Mouse (Mus musculus): ENCODE data around the gene Gm2026. TPM values are rescaled to one million over a fixed set of nuclear protein-coding genes. Genes with fewer than 3 reads are reported as not detected.
"Not testable (repeated sequence)": the region's sequence is repeated elsewhere in the genome, so short reads cannot be mapped to it uniquely, and the experiment has no call there.

Gene Gm2026
- polyA plus RNA-seq (2016; fragmentation: Nextera tagmentation; extraction: Ambion mirVana) = 29.8 and 34.9 TPM in 2 replicates

DNA sequence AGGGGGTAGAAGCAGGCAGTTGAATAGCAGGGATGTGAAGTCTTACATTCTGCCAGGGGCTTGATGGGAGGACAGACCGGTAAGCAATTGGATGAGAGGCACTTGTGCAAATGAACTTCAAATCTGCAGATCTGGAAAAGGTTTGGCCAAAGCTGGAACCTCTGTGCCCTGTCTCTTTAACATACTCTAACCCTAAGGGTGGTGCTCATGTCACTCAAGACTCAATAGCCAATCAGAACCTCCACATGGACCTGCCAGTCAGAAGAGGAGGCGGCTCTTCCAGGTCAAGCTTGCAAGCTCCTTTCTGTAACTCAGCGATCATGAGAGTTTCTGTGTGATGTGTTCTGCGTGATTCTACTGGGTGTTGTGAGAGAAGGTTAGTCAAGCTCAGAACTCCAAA is at the start of gene Gm2026:
Gene Gm2026 (plus strand): TSS at position 301 of the 400 bp plus-strand sequence.
- H3K9me3 ChIP-seq (replicated peaks); H3K4me3 ChIP-seq; H3K27me3 ChIP-seq (ENCODE audit: low read depth, poor library complexity, severe bottlenecking); H3K36me3 ChIP-seq; H3K27ac ChIP-seq (replicated peaks); DNase-seq (ENCODE audit: low spot score); H3K4me1 ChIP-seq: not testable (repeated sequence)
- no CpG with 5 or more reads among the region's 4 CpGs for WGBS

- H3K9me3 ChIP-seq (replicated peaks); H3K27ac ChIP-seq (replicated peaks); H3K4me3 ChIP-seq; H3K36me3 ChIP-seq; H3K4me1 ChIP-seq; H3K27me3 ChIP-seq (ENCODE audit: low read depth, poor library complexity, severe bottlenecking); DNase-seq (ENCODE audit: low spot score): not testable (repeated sequence)
- WGBS = no CpG with 5 or more reads among the region's 6 CpGs
Measured at GRCm38 (mm10) chr2:175931000-175931399, 34.1 kb upstream of the Gm2026 start, which contains the start of gene Zfp966. Zfp966 (minus strand) TSS chr2:175931100.

Other genes starting within 250 kb of the Gm2026 start
- not detected in 2 replicates for gene Gm2007, start 223.8 kb upstream of the Gm2026 start, polyA plus RNA-seq (2016; fragmentation: Nextera tagmentation; extraction: Ambion mirVana)
- gene Gm14288, start 164.2 kb upstream of the Gm2026 start, polyA plus RNA-seq (2016; fragmentation: Nextera tagmentation; extraction: Ambion mirVana) = 1.6 and 1.8 TPM in 2 replicates
- gene Gm6710, start 96.1 kb upstream of the Gm2026 start, polyA plus RNA-seq (2016; fragmentation: Nextera tagmentation; extraction: Ambion mirVana) = 25.8 and 27.1 TPM in 2 replicates
- 4.7 and 5.0 TPM in 2 replicates for gene Zfp966, start 34.2 kb upstream of the Gm2026 start, polyA plus RNA-seq (2016; fragmentation: Nextera tagmentation; extraction: Ambion mirVana)
- 1.5 and 1.9 TPM in 2 replicates for gene Gm2004, start 184.5 kb downstream of the Gm2026 start, polyA plus RNA-seq (2016; fragmentation: Nextera tagmentation; extraction: Ambion mirVana)

Data from midbrain, embryonic 10.5 days (tissue).